Mouse (Mus musculus) midbrain, embryonic 11.5 days (tissue): ENCODE results near the gene Clk3. TPM values are rescaled to one million over a fixed set of nuclear protein-coding genes. Genes with fewer than 3 reads are reported as not detected.

Experiments used
- ATAC-seq: fragments of 200-750 bp; cut with Nextera tagmentation; 2 replicates; pipeline ENCODE4 v1.8.0; 2017; ENCODE audit warnings: moderate TSS enrichment, moderate library complexity; ENCODE audit not compliant: low FRiP score
- DNase-seq: peaks from one replicate; pipeline ENCODE4 v3.0.0; 2015; ENCODE audit warnings: low spot score; ENCODE audit errors: missing footprints
- H3K27ac ChIP-seq: fragments of 300-500 bp; sonication (generic); 2 replicates; pipeline ENCODE4 v1.5.1; 2014; ENCODE audit warnings: low read depth, low read length
- H3K27me3 ChIP-seq: fragments of 300-500 bp; sonication (generic); 2 replicates; pipeline ENCODE4 v1.6.1; 2014; ENCODE audit warnings: mild to moderate bottlenecking, low read length, moderate library complexity, mixed read lengths; ENCODE audit not compliant: control insufficient read depth, insufficient read depth
- H3K36me3 ChIP-seq: fragments of 300-500 bp; sonication (generic); 2 replicates; pipeline ENCODE4 v1.6.1; 2014; ENCODE audit warnings: mild to moderate bottlenecking, low read length, moderate library complexity, mixed read lengths; ENCODE audit not compliant: control insufficient read depth, insufficient read depth
- H3K4me1 ChIP-seq: fragments of 300-500 bp; sonication (generic); 2 replicates; pipeline ENCODE4 v1.6.1; 2014; ENCODE audit warnings: low read length; ENCODE audit not compliant: control insufficient read depth, insufficient read depth
- H3K4me2 ChIP-seq: fragments of 300-500 bp; sonication (generic); 2 replicates; pipeline ENCODE4 v1.6.1; 2014; ENCODE audit warnings: mild to moderate bottlenecking, moderate library complexity
- H3K4me3 ChIP-seq: fragments of 300-500 bp; sonication (generic); 2 replicates; pipeline ENCODE4 v1.5.1; 2014; ENCODE audit warnings: low read depth, low read length
- H3K9ac ChIP-seq: fragments of 300-500 bp; sonication (generic); 2 replicates; pipeline ENCODE4 v1.6.1; 2014; ENCODE audit warnings: low read length
- H3K9me3 ChIP-seq: fragments of 300-500 bp; sonication (generic); 2 replicates; pipeline ENCODE4 v1.6.1; 2016; ENCODE audit warnings: low read length; ENCODE audit not compliant: control insufficient read depth
- WGBS: fragments of 180-500 bp; shearing (Covaris S2); extraction: QIAGEN DNeasy Blood & Tissue Kit; methylation state at CpG from one replicate; pipeline ENCODE4 v1.1.7; 2014; 5-methylcytosine and 5-hydroxymethylcytosine counted together
- polyA plus RNA-seq: library from polyadenylated mRNA; unstranded; fragments of >200 nt; fragmentation: Nextera tagmentation; extraction: Ambion mirVana; gene quantifications from 2 replicates; pipeline ENCODE4 v1.2.1, GENCODE M21; 2014

The Clk3 gene
- 84.2 and 91.6 TPM in 2 replicates for polyA plus RNA-seq

GRCm38 (mm10) chr9:57765364-57766351 lies at the start of gene Clk3:
Gene Clk3 (minus strand): TSS chr9:57765860.
- under 1% methylated on average over 92 of the region's 93 CpGs for WGBS
- ATAC-seq: peak; percentile 80
- no peaks in the 10 kb centered on the region for H3K27me3 ChIP-seq
- peak within 1 kb of the TSS; percentile 88 for H3K4me2 ChIP-seq
- peak within 1 kb of the TSS; percentile 98 for H3K9ac ChIP-seq
- peak within 1 kb of the TSS; percentile 91 for H3K4me3 ChIP-seq
- H3K36me3 ChIP-seq: peaks cover 7% of the 10 kb centered on the region; the same call in 1 of the 2 replicates
- peak; percentile 96 for DNase-seq
- peaks cover 20% of the 10 kb centered on the region for H3K4me1 ChIP-seq
- no peaks in the 10 kb centered on the region for H3K9me3 ChIP-seq
- peak within 1 kb of the TSS; percentile 98 for H3K27ac ChIP-seq

- no peak overlapping the region for H3K27ac ChIP-seq
- H3K36me3 ChIP-seq: no peaks in the 10 kb centered on the region
- H3K9ac ChIP-seq: no peak overlapping the region
- no peaks in the 10 kb centered on the region for H3K9me3 ChIP-seq
- H3K4me3 ChIP-seq: no peak overlapping the region
- ATAC-seq (no peak), DNase-seq (no peak)
- no peaks in the 10 kb centered on the region for H3K27me3 ChIP-seq
- H3K4me1 ChIP-seq: peaks cover 25% of the 10 kb centered on the region
- WGBS: 42% methylated on average over 3 of the region's 3 CpGs
- H3K4me2 ChIP-seq: no peak overlapping the region
These were observed 49.2 kb upstream of the Clk3 start for GRCm38 (mm10) chr9:57814866-57815265.

GRCm38 (mm10) chr9:57814014-57814413 lies 48.4 kb upstream of the Clk3 start:
- no peak overlapping the region for H3K4me3 ChIP-seq
- H3K9me3 ChIP-seq: no peaks in the 10 kb centered on the region
- no peak for ATAC-seq
- no peak for DNase-seq
- H3K4me1 ChIP-seq: peaks cover 26% of the 10 kb centered on the region
- no peak overlapping the region for H3K27ac ChIP-seq
- no peaks in the 10 kb centered on the region for H3K36me3 ChIP-seq
- no peak overlapping the region for H3K4me2 ChIP-seq
- no peaks in the 10 kb centered on the region for H3K27me3 ChIP-seq
- H3K9ac ChIP-seq: no peak overlapping the region
- 22% methylated on average over 1 of the region's 1 CpGs for WGBS

- H3K9ac ChIP-seq: no peak overlapping the region
- H3K27me3 ChIP-seq: no peaks in the 10 kb centered on the region
- DNase-seq: no peak
- ATAC-seq: no peak
- H3K4me2 ChIP-seq: no peak overlapping the region
- WGBS: 41% methylated on average over 8 of the region's 8 CpGs
- H3K4me1 ChIP-seq: peaks cover 19% of the 10 kb centered on the region
- no peaks in the 10 kb centered on the region for H3K36me3 ChIP-seq
- H3K9me3 ChIP-seq: no peaks in the 10 kb centered on the region
- H3K4me3 ChIP-seq: no peak overlapping the region
- H3K27ac ChIP-seq: peak overlapping the region; percentile 57
These were observed 46.4 kb upstream of the Clk3 start for GRCm38 (mm10) chr9:57811793-57812733.

- no peaks in the 10 kb centered on the region for H3K27me3 ChIP-seq
- ATAC-seq: no peak
- 78% methylated on average over 3 of the region's 3 CpGs for WGBS
- peaks cover 15% of the 10 kb centered on the region for H3K4me1 ChIP-seq
- H3K9me3 ChIP-seq: no peaks in the 10 kb centered on the region
- H3K4me3 ChIP-seq: no peak overlapping the region
- H3K4me2 ChIP-seq: no peak overlapping the region
- DNase-seq: no peak
- no peak overlapping the region for H3K9ac ChIP-seq
- no peak overlapping the region for H3K27ac ChIP-seq
- no peaks in the 10 kb centered on the region for H3K36me3 ChIP-seq
These were observed 45.0 kb upstream of the Clk3 start for GRCm38 (mm10) chr9:57810691-57811090.

- ATAC-seq (no peak), DNase-seq (no peak)
- no peak overlapping the region for H3K9ac ChIP-seq
- no peak overlapping the region for H3K4me2 ChIP-seq
- no peaks in the 10 kb centered on the region for H3K9me3 ChIP-seq
- WGBS: 33% methylated on average over 5 of the region's 5 CpGs
- no peak overlapping the region for H3K4me3 ChIP-seq
- peak overlapping the region; percentile 42 for H3K27ac ChIP-seq
- H3K27me3 ChIP-seq: no peaks in the 10 kb centered on the region
- no peaks in the 10 kb centered on the region for H3K36me3 ChIP-seq
- H3K4me1 ChIP-seq: peaks cover 11% of the 10 kb centered on the region
These were observed 43.2 kb upstream of the Clk3 start for GRCm38 (mm10) chr9:57808771-57809310.

- ATAC-seq (no peak), DNase-seq (no peak)
- H3K36me3 ChIP-seq: no peaks in the 10 kb centered on the region
- H3K9ac ChIP-seq: no peak overlapping the region
- H3K27ac ChIP-seq: no peak overlapping the region
- H3K9me3 ChIP-seq: no peaks in the 10 kb centered on the region
- no peaks in the 10 kb centered on the region for H3K27me3 ChIP-seq
- H3K4me3 ChIP-seq: no peak overlapping the region
- H3K4me2 ChIP-seq: no peak overlapping the region
- WGBS: 67% methylated on average over 4 of the region's 4 CpGs
- H3K4me1 ChIP-seq: peaks cover 12% of the 10 kb centered on the region
These were observed 41.6 kb upstream of the Clk3 start for GRCm38 (mm10) chr9:57807174-57807651.

GRCm38 (mm10) chr9:57806066-57806481 lies 40.4 kb upstream of the Clk3 start:
- no peaks in the 10 kb centered on the region for H3K36me3 ChIP-seq
- H3K4me3 ChIP-seq: no peak overlapping the region

More at GRCm38 (mm10) chr9:57806066-57806481, 40.4 kb upstream of the Clk3 start:
- 63% methylated on average over 1 of the region's 1 CpGs for WGBS
- DNase-seq (no peak), ATAC-seq (no peak)
- no peak overlapping the region for H3K9ac ChIP-seq
- peaks cover 9% of the 10 kb centered on the region; the same call in 1 of the 2 replicates for H3K4me1 ChIP-seq
- H3K9me3 ChIP-seq: no peaks in the 10 kb centered on the region
- H3K27ac ChIP-seq: no peak overlapping the region
- H3K27me3 ChIP-seq: no peaks in the 10 kb centered on the region
- no peak overlapping the region for H3K4me2 ChIP-seq
